Mouse (Mus musculus): ENCODE data around the gene Isoc2a. TPM values are rescaled to one million over a fixed set of nuclear protein-coding genes. Genes with fewer than 3 reads are reported as not detected.
"Not testable (repeated sequence)": the region's sequence is repeated elsewhere in the genome, so short reads cannot be mapped to it uniquely, and the experiment has no call there.

Isoc2a gene
- polyA plus RNA-seq, 1 experiment from 2014 or later = 1.3 TPM

- H3K27ac ChIP-seq = peak overlapping the region; percentile 68
- H3K4me3 ChIP-seq = peak overlapping the region; percentile 67
- peak overlapping the region; percentile 68 for H3K9ac ChIP-seq
- no peaks in the 10 kb centered on the region for H3K36me3 ChIP-seq
- peak; percentile 99 for ATAC-seq (replicated peaks; ENCODE audit: insufficient number of reproducible peaks, insufficient read depth, low FRiP score, low read depth)
- no peaks in the 10 kb centered on the region for H3K9me3 ChIP-seq (replicated peaks)
- 4% methylated on average over 40 of the region's 40 CpGs for WGBS
- H3K4me1 ChIP-seq (replicated peaks) = peaks cover 27% of the 10 kb centered on the region
- H3K4me2 ChIP-seq = peak overlapping the region; percentile 67
- H3K27me3 ChIP-seq = no peaks in the 10 kb centered on the region
These were observed 11.1 kb upstream of the Isoc2a start for GRCm38 (mm10) chr7:4865579-4866493.

- peak overlapping the region; percentile 68 for H3K9ac ChIP-seq
- no peaks in the 10 kb centered on the region for H3K27me3 ChIP-seq
- no peak for ATAC-seq (replicated peaks; ENCODE audit: insufficient number of reproducible peaks, insufficient read depth, low FRiP score, low read depth)
- no peaks in the 10 kb centered on the region for H3K36me3 ChIP-seq
- peak overlapping the region; percentile 67 for H3K4me2 ChIP-seq
- H3K9me3 ChIP-seq (replicated peaks) = no peaks in the 10 kb centered on the region
- WGBS = 36% methylated on average over 10 of the region's 10 CpGs
- H3K4me3 ChIP-seq = peak overlapping the region; percentile 67
- H3K27ac ChIP-seq = peak overlapping the region; percentile 68
- peaks cover 27% of the 10 kb centered on the region for H3K4me1 ChIP-seq (replicated peaks)
These were observed 10.2 kb upstream of the Isoc2a start for GRCm38 (mm10) chr7:4866631-4867180.

- H3K9me3 ChIP-seq (replicated peaks) = no peaks in the 10 kb centered on the region
- no peak within 1 kb of the TSS for H3K9ac ChIP-seq
- 53% methylated on average over 6 of the region's 6 CpGs for WGBS
- H3K27me3 ChIP-seq = no peaks in the 10 kb centered on the region
- no peaks in the 10 kb centered on the region for H3K36me3 ChIP-seq
- peaks cover 18% of the 10 kb centered on the region for H3K4me1 ChIP-seq (replicated peaks)
- no peak within 1 kb of the TSS for H3K27ac ChIP-seq
- no peak for ATAC-seq (replicated peaks; ENCODE audit: insufficient number of reproducible peaks, insufficient read depth, low FRiP score, low read depth)
- H3K4me2 ChIP-seq = no peak within 1 kb of the TSS
- H3K4me3 ChIP-seq = no peak within 1 kb of the TSS
These were observed 6.8 kb upstream of the Isoc2a start, which contains the start of gene Isoc2b for GRCm38 (mm10) chr7:4870133-4870532. Gene Isoc2b, minus strand, starts transcription at chr7:4870258.

- 10% methylated on average over 11 of the region's 11 CpGs for WGBS
- Histone ChIP-seq H3K4me3 (peak overlapping the region; percentile 62), H3K27ac (peak overlapping the region; percentile 63), H3K4me2 (peak overlapping the region; percentile 87), H3K9me3 (replicated peaks) (no peaks in the 10 kb centered on the region), H3K36me3 (no peaks in the 10 kb centered on the region), H3K4me1 (replicated peaks) (peaks cover 16% of the 10 kb centered on the region), H3K27me3 (no peaks in the 10 kb centered on the region), H3K9ac (peak overlapping the region; percentile 63)
- ATAC-seq (replicated peaks; ENCODE audit: insufficient number of reproducible peaks, insufficient read depth, low FRiP score, low read depth) = peak; percentile 5; the same call in 1 of the 2 replicates
These were observed 273 bp downstream of the Isoc2a start for GRCm38 (mm10) chr7:4877226-4877625.

GRCm38 (mm10) chr7:4878186-4878585 lies 1.2 kb downstream of the Isoc2a start:
- H3K9ac ChIP-seq = no peak overlapping the region
- H3K4me3 ChIP-seq = 0 out of 2 replicates have a peak overlapping the region, but pooled peaks have one; percentile 62
- ATAC-seq (replicated peaks; ENCODE audit: insufficient number of reproducible peaks, insufficient read depth, low FRiP score, low read depth) = no peak
- no peak overlapping the region for H3K27ac ChIP-seq
- no peaks in the 10 kb centered on the region for H3K36me3 ChIP-seq
- no peaks in the 10 kb centered on the region for H3K27me3 ChIP-seq
- H3K4me2 ChIP-seq = no peak overlapping the region
- peaks cover 16% of the 10 kb centered on the region for H3K4me1 ChIP-seq (replicated peaks)
- H3K9me3 ChIP-seq (replicated peaks) = no peaks in the 10 kb centered on the region

- not testable (repeated sequence) for H3K9ac ChIP-seq; H3K27ac ChIP-seq; H3K4me3 ChIP-seq; H3K36me3 ChIP-seq; H3K9me3 ChIP-seq (replicated peaks); ATAC-seq (replicated peaks; ENCODE audit: insufficient number of reproducible peaks, insufficient read depth, low FRiP score, low read depth); H3K27me3 ChIP-seq; H3K4me2 ChIP-seq
- H3K4me1 ChIP-seq (replicated peaks) = peaks cover 16% of the 10 kb centered on the region
- WGBS = 94% methylated on average over 1 of the region's 1 CpGs
These were observed 2.1 kb downstream of the Isoc2a start for GRCm38 (mm10) chr7:4879036-4879435.

GRCm38 (mm10) chr7:4886680-4887079 lies 9.7 kb downstream of the Isoc2a start:
- Histone ChIP-seq H3K4me2 (no peak overlapping the region), H3K27me3 (no peaks in the 10 kb centered on the region), H3K4me3 (no peak overlapping the region), H3K9ac (no peak overlapping the region), H3K4me1 (replicated peaks) (no peaks in the 10 kb centered on the region), H3K27ac (no peak overlapping the region), H3K36me3 (no peaks in the 10 kb centered on the region), H3K9me3 (replicated peaks) (no peaks in the 10 kb centered on the region)
- no peak for ATAC-seq (replicated peaks; ENCODE audit: insufficient number of reproducible peaks, insufficient read depth, low FRiP score, low read depth)
- 57% methylated on average over 4 of the region's 4 CpGs for WGBS

GRCm38 (mm10) chr7:4895186-4895585 lies 18.2 kb downstream of the Isoc2a start:
- Histone ChIP-seq H3K4me3 (no peak overlapping the region), H3K27me3 (no peaks in the 10 kb centered on the region), H3K4me2 (no peak overlapping the region), H3K27ac (no peak overlapping the region), H3K36me3 (no peaks in the 10 kb centered on the region), H3K9me3 (replicated peaks) (no peaks in the 10 kb centered on the region), H3K9ac (no peak overlapping the region), H3K4me1 (replicated peaks) (peaks cover 10% of the 10 kb centered on the region)
- no peak for ATAC-seq (replicated peaks; ENCODE audit: insufficient number of reproducible peaks, insufficient read depth, low FRiP score, low read depth)
- WGBS = 53% methylated on average over 11 of the region's 11 CpGs

GRCm38 (mm10) chr7:4898851-4899648 lies 22.1 kb downstream of the Isoc2a start:
- H3K4me3 ChIP-seq = peak overlapping the region; percentile 43
- no peaks in the 10 kb centered on the region for H3K27me3 ChIP-seq
- 20% methylated on average over 16 of the region's 18 CpGs for WGBS
- peaks cover 13% of the 10 kb centered on the region for H3K4me1 ChIP-seq (replicated peaks)
- peak; percentile 37 for ATAC-seq (replicated peaks; ENCODE audit: insufficient number of reproducible peaks, insufficient read depth, low FRiP score, low read depth)
- H3K36me3 ChIP-seq = no peaks in the 10 kb centered on the region
- no peaks in the 10 kb centered on the region for H3K9me3 ChIP-seq (replicated peaks)
- H3K4me2 ChIP-seq = peak overlapping the region; percentile 69
- H3K27ac ChIP-seq = no peak overlapping the region
- H3K9ac ChIP-seq = peak overlapping the region; percentile 37

- peak overlapping the region; percentile 37 for H3K9ac ChIP-seq
These were observed 22.9 kb downstream of the Isoc2a start for GRCm38 (mm10) chr7:4899649-4900522.

More at GRCm38 (mm10) chr7:4899649-4900522, 22.9 kb downstream of the Isoc2a start:
- no peaks in the 10 kb centered on the region for H3K36me3 ChIP-seq
- peak overlapping the region; percentile 69 for H3K4me2 ChIP-seq
- H3K9me3 ChIP-seq (replicated peaks) = no peaks in the 10 kb centered on the region
- H3K27ac ChIP-seq = peak overlapping the region; percentile 79
- peaks cover 13% of the 10 kb centered on the region for H3K4me1 ChIP-seq (replicated peaks)
- WGBS = 4% methylated on average over 19 of the region's 19 CpGs
- ATAC-seq (replicated peaks; ENCODE audit: insufficient number of reproducible peaks, insufficient read depth, low FRiP score, low read depth) = peak; percentile 64
- peak overlapping the region; percentile 43 for H3K4me3 ChIP-seq
- no peaks in the 10 kb centered on the region for H3K27me3 ChIP-seq

Measured in heart, embryonic 15.5 days (tissue).